Mouse (Mus musculus): ENCODE measurements around the gene Cldn13. TPM values are rescaled to one million over a fixed set of nuclear protein-coding genes. Genes with fewer than 3 reads are reported as not detected.

Gene Cldn13
- polyA plus RNA-seq, 1 experiment from 2014 or later: 2.5 TPM

GRCm38 (mm10) chr5:134914510-134914909 lies 816 bp downstream of the Cldn13 start:
- H3K9me3 ChIP-seq: no peaks in the 10 kb centered on the region
- ATAC-seq (ENCODE audit: insufficient number of reproducible peaks, insufficient read depth, low FRiP score, low TSS enrichment, low read depth): no peak
- no peak overlapping the region for H3K4me2 ChIP-seq
- H3K36me3 ChIP-seq: no peaks in the 10 kb centered on the region
- 81% methylated on average over 8 of the region's 8 CpGs for WGBS
- H3K9ac ChIP-seq (replicated peaks): no peak overlapping the region
- no peak overlapping the region for H3K4me3 ChIP-seq (replicated peaks)
- H3K27me3 ChIP-seq: peaks cover 10% of the 10 kb centered on the region
- no peak overlapping the region for H3K27ac ChIP-seq
- H3K4me1 ChIP-seq (replicated peaks): no peaks in the 10 kb centered on the region

- H3K4me1 ChIP-seq (replicated peaks): no peaks in the 10 kb centered on the region
- no peaks in the 10 kb centered on the region for H3K36me3 ChIP-seq
- H3K4me2 ChIP-seq: no peak overlapping the region
- H3K9ac ChIP-seq (replicated peaks): no peak overlapping the region
- H3K27ac ChIP-seq: no peak overlapping the region
- peaks cover 10% of the 10 kb centered on the region for H3K27me3 ChIP-seq
- no peak overlapping the region for H3K4me3 ChIP-seq (replicated peaks)
- 89% methylated on average over 4 of the region's 4 CpGs for WGBS
- ATAC-seq (ENCODE audit: insufficient number of reproducible peaks, insufficient read depth, low FRiP score, low TSS enrichment, low read depth): no peak
- H3K9me3 ChIP-seq: no peaks in the 10 kb centered on the region
Observed at GRCm38 (mm10) chr5:134913753-134914152, 1.6 kb downstream of the Cldn13 start.

- H3K4me1 ChIP-seq (replicated peaks): no peaks in the 10 kb centered on the region
- H3K9ac ChIP-seq (replicated peaks): no peak overlapping the region
- peaks cover 10% of the 10 kb centered on the region for H3K27me3 ChIP-seq
- H3K27ac ChIP-seq: no peak overlapping the region
- H3K4me2 ChIP-seq: no peak overlapping the region
- no peak for ATAC-seq (ENCODE audit: insufficient number of reproducible peaks, insufficient read depth, low FRiP score, low TSS enrichment, low read depth)
- H3K36me3 ChIP-seq: no peaks in the 10 kb centered on the region
- H3K4me3 ChIP-seq (replicated peaks): no peak overlapping the region
- 75% methylated on average over 3 of the region's 3 CpGs for WGBS
- H3K9me3 ChIP-seq: no peaks in the 10 kb centered on the region
Observed at GRCm38 (mm10) chr5:134913352-134913751, 2.0 kb downstream of the Cldn13 start.

- 92% methylated on average over 2 of the region's 2 CpGs for WGBS
- Histone ChIP-seq H3K4me1 (replicated peaks) (no peaks in the 10 kb centered on the region), H3K4me3 (replicated peaks) (no peak overlapping the region), H3K4me2 (no peak overlapping the region), H3K9me3 (no peaks in the 10 kb centered on the region), H3K9ac (replicated peaks) (no peak overlapping the region), H3K36me3 (no peaks in the 10 kb centered on the region), H3K27me3 (peaks cover 10% of the 10 kb centered on the region), H3K27ac (no peak overlapping the region)
- ATAC-seq (ENCODE audit: insufficient number of reproducible peaks, insufficient read depth, low FRiP score, low TSS enrichment, low read depth): no peak
Observed at GRCm38 (mm10) chr5:134911901-134912300, 3.4 kb downstream of the Cldn13 start.

GRCm38 (mm10) chr5:134907135-134907534 lies 8.2 kb downstream of the Cldn13 start:
- Histone ChIP-seq H3K4me2 (no peak overlapping the region), H3K36me3 (no peaks in the 10 kb centered on the region), H3K27me3 (no peaks in the 10 kb centered on the region), H3K4me3 (replicated peaks) (no peak overlapping the region), H3K9ac (replicated peaks) (no peak overlapping the region), H3K9me3 (no peaks in the 10 kb centered on the region), H3K27ac (no peak overlapping the region), H3K4me1 (replicated peaks) (no peaks in the 10 kb centered on the region)
- ATAC-seq (ENCODE audit: insufficient number of reproducible peaks, insufficient read depth, low FRiP score, low TSS enrichment, low read depth): peak; percentile 59
- whole genome bisulfite sequencing: 2% methylated on average over 13 of the region's 13 CpGs

- no peaks in the 10 kb centered on the region for H3K4me1 ChIP-seq (replicated peaks)
- no peak within 1 kb of the TSS for H3K9ac ChIP-seq (replicated peaks)
- 80% methylated on average over 6 of the region's 6 CpGs for WGBS
Observed at GRCm38 (mm10) chr5:134906633-134907032, 8.7 kb downstream of the Cldn13 start, which contains the start of gene Tmem270. TSS of gene Tmem270 (minus strand) at chr5:134906733.

GRCm38 (mm10) chr5:134901644-134902027 lies 13.7 kb downstream of the Cldn13 start:
- Histone ChIP-seq H3K36me3 (no peaks in the 10 kb centered on the region), H3K4me2 (no peak overlapping the region), H3K27me3 (0 out of 2 replicates have a peak, but pooled peaks cover 5% of the 10 kb centered on the region), H3K9ac (replicated peaks) (no peak overlapping the region), H3K27ac (no peak overlapping the region), H3K4me3 (replicated peaks) (no peak overlapping the region), H3K9me3 (no peaks in the 10 kb centered on the region), H3K4me1 (replicated peaks) (peaks cover 24% of the 10 kb centered on the region)
- 66% methylated on average over 8 of the region's 8 CpGs for WGBS
- no peak for ATAC-seq (ENCODE audit: insufficient number of reproducible peaks, insufficient read depth, low FRiP score, low TSS enrichment, low read depth)

More at GRCm38 (mm10) chr5:134906633-134907032, 8.7 kb downstream of the Cldn13 start, which contains the start of gene Tmem270:
- no peak within 1 kb of the TSS for H3K27ac ChIP-seq
- no peak within 1 kb of the TSS for H3K4me3 ChIP-seq (replicated peaks)
- no peak within 1 kb of the TSS for H3K4me2 ChIP-seq
- no peaks in the 10 kb centered on the region for H3K27me3 ChIP-seq
- 0 out of 2 replicates have a peak, but pooled peaks have one; percentile 10 for ATAC-seq (ENCODE audit: insufficient number of reproducible peaks, insufficient read depth, low FRiP score, low TSS enrichment, low read depth)
- no peaks in the 10 kb centered on the region for H3K36me3 ChIP-seq
- no peaks in the 10 kb centered on the region for H3K9me3 ChIP-seq

- no peaks in the 10 kb centered on the region for H3K36me3 ChIP-seq
- no peak overlapping the region for H3K27ac ChIP-seq
- 33% methylated on average over 12 of the region's 12 CpGs for WGBS
- peaks cover 25% of the 10 kb centered on the region for H3K4me1 ChIP-seq (replicated peaks)
- H3K27me3 ChIP-seq: 0 out of 2 replicates have a peak, but pooled peaks cover 5% of the 10 kb centered on the region
- no peak overlapping the region for H3K4me2 ChIP-seq
- ATAC-seq (ENCODE audit: insufficient number of reproducible peaks, insufficient read depth, low FRiP score, low TSS enrichment, low read depth): peak; percentile 72
- H3K9me3 ChIP-seq: no peaks in the 10 kb centered on the region
- H3K9ac ChIP-seq (replicated peaks): no peak overlapping the region
- H3K4me3 ChIP-seq (replicated peaks): no peak overlapping the region
Observed at GRCm38 (mm10) chr5:134901012-134901643, 14.2 kb downstream of the Cldn13 start.

- 0 out of 2 replicates have a peak, but pooled peaks cover 4% of the 10 kb centered on the region for H3K9me3 ChIP-seq
- H3K9ac ChIP-seq (replicated peaks): no peak overlapping the region
- H3K4me3 ChIP-seq (replicated peaks): no peak overlapping the region
- H3K4me1 ChIP-seq (replicated peaks): peaks cover 35% of the 10 kb centered on the region
- no peaks in the 10 kb centered on the region for H3K36me3 ChIP-seq
- 0 out of 2 replicates have a peak, but pooled peaks cover 5% of the 10 kb centered on the region for H3K27me3 ChIP-seq
- WGBS: 68% methylated on average over 17 of the region's 17 CpGs
- no peak overlapping the region for H3K27ac ChIP-seq
- ATAC-seq (ENCODE audit: insufficient number of reproducible peaks, insufficient read depth, low FRiP score, low TSS enrichment, low read depth): no peak
- no peak overlapping the region for H3K4me2 ChIP-seq
Observed at GRCm38 (mm10) chr5:134897596-134897995, 17.7 kb downstream of the Cldn13 start.

GRCm38 (mm10) chr5:134896965-134897364 lies 18.4 kb downstream of the Cldn13 start:
- WGBS: 81% methylated on average over 8 of the region's 8 CpGs
- H3K4me3 ChIP-seq (replicated peaks): no peak overlapping the region

GRCm38 (mm10) chr5:134895291-134895690 lies 20.0 kb downstream of the Cldn13 start:
- H3K4me3 ChIP-seq (replicated peaks): no peak overlapping the region
- peak overlapping the region; percentile 24 for H3K27ac ChIP-seq
- H3K4me1 ChIP-seq (replicated peaks): peaks cover 27% of the 10 kb centered on the region
- no peak overlapping the region for H3K9ac ChIP-seq (replicated peaks)
- 7% methylated on average over 8 of the region's 8 CpGs for WGBS
- 0 out of 2 replicates have a peak, but pooled peaks cover 6% of the 10 kb centered on the region for H3K9me3 ChIP-seq
- H3K4me2 ChIP-seq: no peak overlapping the region
- no peaks in the 10 kb centered on the region for H3K36me3 ChIP-seq
- ATAC-seq (ENCODE audit: insufficient number of reproducible peaks, insufficient read depth, low FRiP score, low TSS enrichment, low read depth): peak; percentile 79
- 0 out of 2 replicates have a peak, but pooled peaks cover 4% of the 10 kb centered on the region for H3K27me3 ChIP-seq

More at GRCm38 (mm10) chr5:134896965-134897364, 18.4 kb downstream of the Cldn13 start:
- no peaks in the 10 kb centered on the region for H3K36me3 ChIP-seq
- H3K9me3 ChIP-seq: 0 out of 2 replicates have a peak, but pooled peaks cover 6% of the 10 kb centered on the region
- peaks cover 35% of the 10 kb centered on the region for H3K4me1 ChIP-seq (replicated peaks)
- no peak overlapping the region for H3K9ac ChIP-seq (replicated peaks)
- no peak overlapping the region for H3K4me2 ChIP-seq
- H3K27me3 ChIP-seq: 0 out of 2 replicates have a peak, but pooled peaks cover 5% of the 10 kb centered on the region
- no peak overlapping the region for H3K27ac ChIP-seq
- ATAC-seq (ENCODE audit: insufficient number of reproducible peaks, insufficient read depth, low FRiP score, low TSS enrichment, low read depth): no peak

Data from limb, embryonic 12.5 days (tissue).